Mouse (Mus musculus) right cerebral cortex, postnatal 25 days (tissue): Measurements from ENCODE around the gene Ina.
"Not testable (repeated sequence)": the region's sequence is repeated elsewhere in the genome, so short reads cannot be mapped to it uniquely, and the experiment has no call there.

Source experiments
- DNase-seq: peaks from one replicate; pipeline ENCODE4 v3.0.0; 2022

The Ina gene

DNA sequence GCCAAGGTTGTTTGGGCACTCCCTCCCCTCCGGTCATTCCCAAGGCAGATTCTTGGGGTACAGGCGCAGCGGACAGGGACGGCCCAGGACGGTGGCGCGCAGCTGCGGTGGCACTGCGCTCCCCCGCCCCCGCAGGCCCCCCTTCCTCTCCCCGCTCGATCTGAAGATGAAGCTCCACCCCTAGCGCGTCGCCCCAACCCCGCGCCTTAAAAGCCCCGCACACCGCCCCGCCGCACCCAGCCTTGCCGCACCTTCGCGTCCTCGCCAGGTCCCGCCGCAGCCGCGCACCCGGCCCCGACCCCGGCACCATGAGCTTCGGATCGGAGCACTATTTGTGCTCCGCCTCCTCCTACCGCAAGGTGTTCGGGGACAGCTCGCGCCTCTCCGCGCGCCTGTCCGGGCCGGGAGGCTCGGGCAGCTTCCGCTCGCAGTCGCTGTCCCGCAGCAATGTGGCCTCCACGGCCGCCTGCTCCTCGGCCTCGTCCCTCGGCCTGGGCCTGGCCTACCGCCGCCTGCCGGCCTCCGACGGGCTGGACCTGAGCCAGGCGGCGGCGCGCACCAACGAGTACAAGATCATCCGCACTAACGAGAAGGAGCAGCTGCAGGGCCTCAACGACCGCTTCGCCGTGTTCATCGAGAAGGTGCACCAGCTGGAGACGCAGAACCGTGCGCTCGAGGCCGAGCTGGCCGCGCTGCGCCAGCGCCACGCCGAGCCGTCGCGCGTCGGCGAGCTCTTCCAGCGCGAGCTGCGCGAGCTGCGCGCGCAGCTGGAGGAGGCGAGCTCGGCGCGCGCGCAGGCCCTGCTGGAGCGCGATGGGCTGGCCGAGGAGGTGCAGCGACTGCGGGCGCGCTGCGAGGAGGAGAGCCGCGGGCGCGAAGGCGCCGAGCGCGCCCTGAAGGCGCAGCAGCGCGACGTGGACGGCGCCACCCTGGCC lies at the start of gene Ina, which contains the start of gene Nt5c2:
TSS of gene Ina (plus strand) at position 252 of the 935 bp plus-strand sequence.
TSS of gene Nt5c2 (minus strand) at position 707 of the 935 bp plus-strand sequence.
- peak; percentile 86 for DNase-seq

- DNase-seq, result no peak
Measured at GRCm38 (mm10) chr19:46965496-46965895, 49.0 kb upstream of the Ina start.

DNA sequence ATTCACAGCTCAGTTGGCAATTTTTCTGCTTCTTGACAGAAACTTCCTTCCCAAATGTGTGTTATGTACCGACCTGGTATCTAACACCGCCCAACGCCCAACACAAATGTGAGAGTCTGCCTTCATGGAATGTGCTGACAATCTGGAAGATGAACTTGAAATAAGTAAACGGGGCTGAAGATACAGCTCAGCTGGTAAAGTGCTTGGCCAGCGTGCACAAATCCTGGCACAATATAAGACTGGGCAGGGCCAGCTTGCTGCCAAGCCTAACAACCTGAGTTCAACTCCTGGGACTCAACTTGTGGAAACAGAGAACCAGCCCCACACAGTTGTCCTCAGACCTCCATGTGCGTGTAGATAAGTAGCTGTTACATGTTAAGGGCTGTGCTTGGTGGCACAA lies 48.2 kb upstream of the Ina start:
- no peak for DNase-seq

DNA sequence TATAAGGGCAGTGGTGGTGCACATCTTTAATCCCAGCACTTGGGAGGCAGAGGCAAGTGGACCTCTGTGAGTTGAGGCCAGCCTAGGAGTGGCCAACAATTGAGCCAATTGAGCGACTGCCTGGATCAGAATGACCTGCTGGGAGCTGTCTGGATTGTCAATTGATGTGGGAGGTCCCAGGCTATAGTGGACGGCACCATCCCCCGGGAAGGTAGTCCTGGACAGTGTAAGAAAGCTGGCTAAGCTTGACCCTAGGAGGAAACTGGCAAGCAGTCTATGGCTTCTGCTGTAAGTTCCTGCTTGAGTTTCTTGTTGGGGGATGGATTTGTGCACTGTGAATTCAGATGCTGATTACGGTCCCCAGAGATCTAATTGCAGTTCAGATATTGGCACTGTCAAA lies 46.6 kb upstream of the Ina start:
- DNase-seq, result no peak

- DNase-seq, result no peak
Measured at GRCm38 (mm10) chr19:46968833-46969232, 45.7 kb upstream of the Ina start.

- DNase-seq, result no peak
Measured at GRCm38 (mm10) chr19:46969286-46969985, 45.1 kb upstream of the Ina start.

- DNase-seq, result no peak
Measured at GRCm38 (mm10) chr19:46970121-46970729, 44.3 kb upstream of the Ina start.

DNA sequence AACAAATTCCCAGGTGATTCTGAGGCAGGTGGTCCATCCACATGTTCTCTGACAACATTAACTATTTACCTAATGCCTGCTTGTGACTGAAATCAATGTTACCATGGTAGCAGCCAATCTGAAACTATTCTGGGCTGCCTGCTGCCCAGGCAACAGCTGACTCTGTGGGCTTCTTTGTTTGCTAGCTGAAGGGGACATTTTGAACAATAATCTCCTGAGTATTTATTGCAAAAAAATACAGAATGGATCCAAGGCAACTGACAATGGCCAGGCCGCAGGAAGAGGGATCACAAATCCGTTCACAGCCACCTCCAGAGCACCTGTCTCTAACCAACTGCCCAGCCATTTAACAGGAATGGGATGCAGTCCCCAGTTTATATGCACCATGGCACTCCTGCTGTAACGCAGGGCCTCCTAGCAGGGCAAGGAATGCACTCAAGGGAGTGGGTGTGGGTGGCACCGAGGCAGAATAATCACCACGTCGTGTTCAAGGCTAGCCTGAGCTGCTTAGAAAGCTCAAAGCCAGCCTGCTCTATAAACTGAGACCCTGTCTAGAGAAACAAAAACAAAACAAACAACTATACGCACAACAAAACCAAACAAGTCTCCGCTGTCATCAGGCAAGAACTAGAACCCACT lies 43.3 kb upstream of the Ina start:
- DNase-seq, result no peak

- DNase-seq, result no peak
Measured at GRCm38 (mm10) chr19:46971712-46972111, 42.8 kb upstream of the Ina start.

- no peak for DNase-seq
Measured at GRCm38 (mm10) chr19:46972159-46972558, 42.3 kb upstream of the Ina start.

DNA sequence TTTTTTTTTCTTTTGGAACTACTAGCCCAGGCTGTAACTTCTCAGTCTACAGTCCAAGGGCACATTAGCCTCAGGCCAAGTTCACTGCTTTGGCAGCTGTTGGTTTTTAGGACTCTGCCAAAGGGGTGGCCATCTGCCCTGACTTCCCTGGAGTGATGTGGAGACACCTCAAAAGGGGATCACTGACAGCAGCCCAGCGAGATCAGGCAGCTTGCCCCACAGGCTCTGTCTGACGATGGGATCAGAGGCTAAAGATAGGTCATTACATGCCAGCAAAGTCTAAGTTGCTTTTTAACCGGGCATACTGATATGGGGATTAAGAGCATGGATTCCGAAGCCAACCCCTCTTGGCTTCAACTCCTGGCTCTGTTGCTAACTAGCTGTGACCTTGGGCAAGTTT lies 38.9 kb upstream of the Ina start:
- DNase-seq, result no peak

DNA sequence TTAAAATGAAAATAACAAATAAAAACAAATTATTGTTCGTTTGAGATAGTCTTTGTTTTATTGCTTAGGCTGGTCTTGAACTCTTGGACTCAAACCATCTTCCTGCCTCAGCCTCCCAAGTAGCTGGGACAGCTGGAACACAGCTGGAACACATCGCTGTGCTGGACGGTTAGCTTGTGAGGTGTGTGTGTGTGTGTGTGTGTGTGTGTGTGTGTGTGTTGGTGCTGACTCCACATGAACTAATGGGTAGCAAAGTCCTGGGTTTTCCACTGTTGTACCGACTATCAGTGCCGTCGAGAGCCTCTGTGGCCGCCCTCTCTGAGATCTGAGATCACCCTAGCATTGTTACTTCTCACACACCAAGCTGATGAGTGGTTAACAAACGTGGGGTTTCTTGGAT lies 38.5 kb upstream of the Ina start:
- DNase-seq, result no peak

DNA sequence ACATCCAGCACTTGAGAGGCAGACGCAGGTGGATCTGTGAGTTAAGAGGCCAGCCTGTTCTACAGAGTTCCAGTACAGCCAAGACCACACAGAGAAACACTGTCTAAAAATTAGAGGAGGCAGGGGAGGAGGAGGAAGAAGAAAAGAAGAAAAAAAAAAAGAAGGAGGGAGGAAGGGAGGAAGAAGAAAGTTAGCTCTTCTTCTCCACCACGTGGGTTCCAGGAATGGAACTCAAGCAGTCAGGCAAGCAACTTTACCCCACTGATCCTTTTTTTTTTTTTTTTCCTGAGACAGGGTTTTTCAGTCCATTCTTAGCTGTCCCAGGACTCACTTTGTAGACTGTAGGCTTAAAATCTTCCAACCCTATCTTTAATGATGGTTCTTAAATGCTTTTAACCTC lies 37.8 kb upstream of the Ina start:
- no peak for DNase-seq

- DNase-seq, result no peak
Measured at GRCm38 (mm10) chr19:46977460-46977859, 37.0 kb upstream of the Ina start.

- not testable (repeated sequence) for DNase-seq
Measured at GRCm38 (mm10) chr19:46978069-46978468, 36.4 kb upstream of the Ina start.

GRCm38 (mm10) chr19:46978920-46979780 lies 35.3 kb upstream of the Ina start:
- DNase-seq, result no peak

- DNase-seq, result no peak
Measured at GRCm38 (mm10) chr19:46979781-46980105, 34.8 kb upstream of the Ina start.

- no peak for DNase-seq
Measured at GRCm38 (mm10) chr19:46981462-46981861, 33.0 kb upstream of the Ina start.

DNA sequence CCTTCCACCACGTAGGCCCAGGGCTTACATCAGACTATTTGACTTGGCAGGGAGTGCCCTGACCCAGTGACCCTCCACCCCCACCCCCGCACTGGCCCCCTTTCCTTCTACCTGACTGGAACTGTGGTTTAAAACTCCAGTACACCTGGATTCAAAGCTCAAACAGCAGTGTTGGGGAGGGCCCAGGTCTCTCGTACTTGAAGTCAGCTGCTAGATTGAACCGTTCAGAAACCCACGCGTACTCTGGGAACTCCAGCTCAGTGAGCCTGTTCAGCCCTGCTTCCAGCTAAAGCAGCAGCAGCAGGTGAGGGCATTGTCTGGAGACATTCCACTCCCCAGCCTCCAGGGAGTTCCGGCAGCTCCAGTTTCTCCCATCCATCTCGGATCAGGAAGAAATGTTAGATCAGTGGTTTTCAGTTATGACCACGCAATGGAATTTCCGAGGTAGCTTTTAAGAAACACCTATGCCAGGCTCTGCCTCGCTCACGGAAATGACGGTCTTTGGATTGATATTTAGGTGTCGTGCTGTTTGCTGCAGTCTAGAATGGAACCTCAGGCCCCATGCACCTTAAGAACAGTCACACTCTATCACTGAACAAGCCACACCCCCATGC lies 31.0 kb upstream of the Ina start:
- DNase-seq, result no peak

- no peak for DNase-seq
Measured at GRCm38 (mm10) chr19:46983966-46984380, 30.5 kb upstream of the Ina start.

GRCm38 (mm10) chr19:46984726-46985622 lies 29.5 kb upstream of the Ina start:
- DNase-seq, result no peak
